Mouse (Mus musculus) myocyte (in vitro differentiated cells): ENCODE measurements around the gene Txlnb. TPM values are rescaled to one million over a fixed set of nuclear protein-coding genes. Genes with fewer than 3 reads are reported as not detected.
A peak's percentile ranks its signal among the peaks of the same experiment; 100 is the strongest.

Source experiments
- H3K27me3 ChIP-seq: one replicate; pipeline ENCODE4 v1.6.1; 2011; ENCODE audit not compliant: control insufficient read depth, insufficient read depth, insufficient read length
- H3K36me3 ChIP-seq: one replicate; pipeline ENCODE4 v1.6.1; 2011; ENCODE audit not compliant: control insufficient read depth, insufficient read depth
- H3K4me2 ChIP-seq: one replicate; pipeline ENCODE4 v1.6.1; 2011; ENCODE audit warnings: low read depth, control low read depth
- H3K4me3 ChIP-seq: one replicate; pipeline ENCODE4 v1.5.1; 2011; ENCODE audit warnings: mild to moderate bottlenecking, control low read depth, moderate library complexity
- H3K79me2 ChIP-seq: one replicate; pipeline ENCODE4 v1.6.1; 2011; ENCODE audit not compliant: control insufficient read depth, insufficient read depth
- H3ac ChIP-seq: one replicate; pipeline ENCODE4 v1.6.1; 2011; ENCODE audit not compliant: control insufficient read depth, insufficient read length
- CEBPB ChIP-seq: IDR thresholded peaks from 2 replicates; pipeline ENCODE4 v1.6.1; 2011; ENCODE audit warnings: mild to moderate bottlenecking, moderate library complexity; ENCODE audit not compliant: poor library complexity, insufficient read depth, severe bottlenecking
- E2F4 ChIP-seq: IDR thresholded peaks from one replicate; pipeline ENCODE4 v1.6.1; 2011; ENCODE audit warnings: mild to moderate bottlenecking, control low read depth, moderate library complexity; ENCODE audit not compliant: insufficient read depth
- MAX ChIP-seq: IDR thresholded peaks from one replicate; pipeline ENCODE4 v1.6.1; 2011; ENCODE audit warnings: low read depth, mild to moderate bottlenecking, control low read depth
- MYOD1 ChIP-seq, 3 experiments: IDR thresholded peaks; one replicate each; pipeline ENCODE4 v1.6.1; 2011; ENCODE audit warnings: control low read depth in 2 of 3, low read depth in 2 of 3, mild to moderate bottlenecking in 2 of 3, moderate library complexity in 1 of 3; ENCODE audit not compliant: insufficient read length in 2 of 3, control insufficient read depth in 1 of 3
- MYOG ChIP-seq, 3 experiments: IDR thresholded peaks; one replicate each; pipeline ENCODE4 v1.6.1; 2011; ENCODE audit warnings: control low read depth in 2 of 3, low read depth in 2 of 3, mild to moderate bottlenecking in 2 of 3; ENCODE audit not compliant: insufficient read length in 2 of 3, control insufficient read depth in 1 of 3, insufficient read depth in 1 of 3
- POLR2A ChIP-seq: IDR thresholded peaks from one replicate; pipeline ENCODE4 v1.6.1; 2011; ENCODE audit warnings: low read depth, mild to moderate bottlenecking, control low read depth, moderate library complexity; ENCODE audit not compliant: insufficient read length
- POLR2AphosphoS2 ChIP-seq: IDR thresholded peaks from one replicate; pipeline ENCODE4 v1.6.1; 2011; ENCODE audit warnings: low read depth, control low read depth; ENCODE audit not compliant: insufficient read length
- REST ChIP-seq: IDR thresholded peaks from one replicate; pipeline ENCODE4 v1.6.1; 2011; ENCODE audit warnings: mild to moderate bottlenecking, control low read depth, moderate library complexity; ENCODE audit not compliant: insufficient read depth, insufficient read length
- SRF ChIP-seq: IDR thresholded peaks from one replicate; pipeline ENCODE4 v1.6.1; 2011; ENCODE audit warnings: low read depth; ENCODE audit not compliant: control insufficient read depth, insufficient read length
- TCF12 ChIP-seq: IDR thresholded peaks from one replicate; pipeline ENCODE4 v1.6.1; 2011; ENCODE audit warnings: mild to moderate bottlenecking, control low read depth; ENCODE audit not compliant: poor library complexity, insufficient read depth, severe bottlenecking
- TCF3 ChIP-seq: IDR thresholded peaks from one replicate; pipeline ENCODE4 v1.6.1; 2011; ENCODE audit warnings: low read depth, control low read depth; ENCODE audit not compliant: insufficient read length
- USF1 ChIP-seq: IDR thresholded peaks from one replicate; pipeline ENCODE4 v1.6.1; 2011; ENCODE audit warnings: low read depth, mild to moderate bottlenecking, control low read depth, moderate library complexity
- polyA plus RNA-seq: library from polyadenylated mRNA; unstranded; fragments of >200 nt; fragmentation: generic; extraction: Trizol; gene quantifications from one replicate; pipeline ENCODE4 v1.2.1, GENCODE M21; 2012; ENCODE audit warnings: missing spikeins

Txlnb gene
- polyA plus RNA-seq, result 7.0 TPM

GRCm38 (mm10) chr10:17795767-17796631 lies at the start of gene Txlnb:
Gene Txlnb (plus strand): TSS chr10:17796226.
- no peak within 1 kb of the TSS for H3ac ChIP-seq

DNA sequence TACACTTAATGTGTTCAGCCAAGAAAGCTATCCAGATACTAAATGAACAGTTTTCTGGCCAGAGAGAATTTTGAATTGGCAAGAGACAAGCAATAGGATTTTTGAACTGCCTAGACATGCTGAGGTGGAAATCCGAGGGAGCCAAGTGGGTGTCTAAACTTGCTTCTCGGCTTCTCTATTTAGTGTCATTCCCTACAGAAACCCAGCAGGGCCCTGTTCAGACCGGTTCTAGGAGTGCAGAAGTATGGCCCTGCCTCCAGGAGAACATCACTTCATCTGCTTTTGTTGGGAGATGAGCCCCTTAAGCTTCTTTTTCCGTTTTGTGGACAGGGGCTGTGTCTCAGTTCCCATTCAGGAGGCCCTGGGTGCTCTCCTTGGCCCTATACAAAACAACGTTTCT lies 43.5 kb upstream of the Txlnb start:
- Histone ChIP-seq H3K79me2 (no peaks in the 10 kb centered on the region), H3K4me2 (no peak overlapping the region), H3K27me3 (no peaks in the 10 kb centered on the region), H3K36me3 (no peaks in the 10 kb centered on the region), H3K4me3 (no peak overlapping the region), H3ac (no peak overlapping the region)
- TF ChIP-seq POLR2A (no peak), SRF (no peak), CEBPB (no peak), TCF12 (no peak), MYOG (IDR thresholded peaks at IDR 0.05; ENCODE audit: control insufficient read depth in 1 of 3, insufficient read depth in 1 of 3, insufficient read length in 2 of 3, low read depth in 2 of 3) (no peak), MAX (no peak), E2F4 (no peak), MYOD1 (IDR thresholded peaks at IDR 0.05; ENCODE audit: control insufficient read depth in 1 of 3, insufficient read length in 2 of 3, low read depth in 2 of 3) (no peak), POLR2AphosphoS2 (no peak), USF1 (no peak), TCF3 (no peak), REST (no peak)

More at GRCm38 (mm10) chr10:17795767-17796631, at the start of gene Txlnb:
- TF ChIP-seq MYOG (IDR thresholded peaks at IDR 0.05; ENCODE audit: control insufficient read depth in 1 of 3, insufficient read depth in 1 of 3, insufficient read length in 2 of 3, low read depth in 2 of 3) (peak; percentile 6 to 47 (median 24)), TCF12 (no peak), CEBPB (no peak), SRF (no peak), MAX (no peak), USF1 (no peak), E2F4 (no peak), POLR2AphosphoS2 (no peak), REST (no peak), MYOD1 (IDR thresholded peaks at IDR 0.05; ENCODE audit: control insufficient read depth in 1 of 3, insufficient read length in 2 of 3, low read depth in 2 of 3) (peak in 1 of 3 experiments; percentile 42), TCF3 (no peak), POLR2A (peak; percentile 21)
- H3K36me3 ChIP-seq, result no peaks in the 10 kb centered on the region
- H3K79me2 ChIP-seq, result no peaks in the 10 kb centered on the region
- H3K4me3 ChIP-seq, result peak within 1 kb of the TSS; percentile 4
- no peaks in the 10 kb centered on the region for H3K27me3 ChIP-seq
- peak within 1 kb of the TSS; percentile 78 for H3K4me2 ChIP-seq

DNA sequence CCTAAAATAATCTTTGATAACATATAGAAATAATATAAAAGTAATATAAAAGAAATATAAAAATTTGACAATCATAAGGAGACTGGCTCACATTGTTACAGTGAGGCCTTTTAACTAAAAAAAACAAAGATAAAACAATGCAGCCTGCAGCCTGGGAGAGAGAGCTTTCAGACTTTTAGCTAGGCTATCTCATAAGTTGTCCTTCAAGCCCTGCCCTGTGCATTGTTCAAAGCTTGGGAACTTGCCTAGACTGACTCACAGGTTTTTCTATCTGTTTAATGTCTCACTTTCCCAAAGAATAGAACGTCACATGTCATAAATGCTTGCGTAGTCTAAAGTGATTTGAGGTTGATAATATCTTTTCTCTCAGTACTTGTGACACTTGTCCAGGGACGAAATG lies 36.3 kb upstream of the Txlnb start:
- no peak overlapping the region for H3ac ChIP-seq
- no peaks in the 10 kb centered on the region for H3K79me2 ChIP-seq
- TF ChIP-seq TCF3 (no peak), POLR2A (no peak), TCF12 (no peak), E2F4 (no peak), MYOG (IDR thresholded peaks at IDR 0.05; ENCODE audit: control insufficient read depth in 1 of 3, insufficient read depth in 1 of 3, insufficient read length in 2 of 3, low read depth in 2 of 3) (no peak), CEBPB (no peak), MAX (no peak), MYOD1 (IDR thresholded peaks at IDR 0.05; ENCODE audit: control insufficient read depth in 1 of 3, insufficient read length in 2 of 3, low read depth in 2 of 3) (no peak), SRF (no peak), REST (no peak), POLR2AphosphoS2 (no peak), USF1 (no peak)
- no peaks in the 10 kb centered on the region for H3K27me3 ChIP-seq
- H3K4me2 ChIP-seq, result no peak overlapping the region
- no peaks in the 10 kb centered on the region for H3K36me3 ChIP-seq
- no peak overlapping the region for H3K4me3 ChIP-seq

- H3K36me3 ChIP-seq, result no peaks in the 10 kb centered on the region
- H3K79me2 ChIP-seq, result no peaks in the 10 kb centered on the region
- H3K27me3 ChIP-seq, result no peaks in the 10 kb centered on the region
- no peak overlapping the region for H3K4me3 ChIP-seq
- H3ac ChIP-seq, result no peak overlapping the region
- TF ChIP-seq SRF (no peak), TCF12 (no peak), MYOD1 (IDR thresholded peaks at IDR 0.05; ENCODE audit: control insufficient read depth in 1 of 3, insufficient read length in 2 of 3, low read depth in 2 of 3) (no peak), TCF3 (no peak), POLR2AphosphoS2 (no peak), REST (no peak), CEBPB (no peak), USF1 (no peak), E2F4 (no peak), MYOG (IDR thresholded peaks at IDR 0.05; ENCODE audit: control insufficient read depth in 1 of 3, insufficient read depth in 1 of 3, insufficient read length in 2 of 3, low read depth in 2 of 3) (no peak), MAX (no peak), POLR2A (no peak)
- no peak overlapping the region for H3K4me2 ChIP-seq
Measured at GRCm38 (mm10) chr10:17760750-17761613, 35.0 kb upstream of the Txlnb start.
